Mouse (Mus musculus): ENCODE data around the gene Hapln1.
A peak's percentile ranks its signal among the peaks of the same experiment; 100 is the strongest.

- peak; percentile 86 for TF ChIP-seq CTCF (IDR thresholded peaks at IDR 0.05; ENCODE audit: low read depth)
- TF ChIP-seq EP300 (IDR thresholded peaks at IDR 0.05; ENCODE audit: low read depth), result no peak
These were observed 3.4 kb downstream of the Hapln1 start for GRCm38 (mm10) chr13:89543003-89543402.
